Mouse (Mus musculus): Measurements from ENCODE around the gene Tgoln1.
A peak's percentile ranks its signal among the peaks of the same experiment; 100 is the strongest.

The Tgoln1 gene

DNA sequence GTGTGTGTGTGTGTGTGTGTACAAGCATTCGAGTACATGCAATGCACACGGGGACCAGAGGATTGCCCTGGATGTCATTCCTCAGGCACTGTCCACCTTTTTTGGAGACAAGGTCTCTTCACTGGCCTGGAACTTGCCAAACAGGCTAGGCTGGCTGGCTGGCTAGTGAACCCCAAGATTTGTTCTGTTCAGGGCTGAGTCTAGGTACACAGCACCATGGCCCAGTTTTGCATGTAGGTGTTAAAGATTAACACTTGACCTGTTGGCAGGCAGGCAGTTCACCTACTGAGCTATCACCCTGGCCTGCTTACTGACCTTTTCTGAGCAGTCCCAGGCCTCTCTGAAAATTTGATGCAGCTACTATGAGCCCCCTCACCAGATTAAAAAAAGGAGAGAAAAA lies 13.6 kb upstream of the Tgoln1 start:
- no peak for DNase-seq (ENCODE audit: low spot score in 2 of 2)

DNA sequence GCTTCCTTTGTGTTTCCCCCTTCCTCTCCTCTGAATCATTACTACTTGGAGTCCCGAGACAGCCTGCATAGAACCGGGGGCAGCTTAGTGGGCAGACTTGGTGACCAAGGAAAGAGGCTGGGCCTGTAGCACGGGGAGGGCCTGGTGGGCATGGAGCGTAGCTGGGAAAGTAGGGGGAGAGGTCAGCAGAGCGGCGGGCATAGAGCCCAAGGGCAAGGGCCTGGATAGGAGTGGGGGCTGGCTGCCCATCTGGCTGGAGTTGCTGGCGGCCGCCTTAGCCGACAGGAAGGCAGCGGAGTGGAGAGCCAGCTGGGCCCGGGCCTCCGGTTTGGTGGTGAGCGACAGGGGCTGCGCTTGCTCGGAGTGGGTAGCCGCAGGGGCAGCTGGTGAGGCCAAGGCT lies 10.5 kb upstream of the Tgoln1 start:
- no peak for DNase-seq (ENCODE audit: low spot score in 2 of 2)

DNA sequence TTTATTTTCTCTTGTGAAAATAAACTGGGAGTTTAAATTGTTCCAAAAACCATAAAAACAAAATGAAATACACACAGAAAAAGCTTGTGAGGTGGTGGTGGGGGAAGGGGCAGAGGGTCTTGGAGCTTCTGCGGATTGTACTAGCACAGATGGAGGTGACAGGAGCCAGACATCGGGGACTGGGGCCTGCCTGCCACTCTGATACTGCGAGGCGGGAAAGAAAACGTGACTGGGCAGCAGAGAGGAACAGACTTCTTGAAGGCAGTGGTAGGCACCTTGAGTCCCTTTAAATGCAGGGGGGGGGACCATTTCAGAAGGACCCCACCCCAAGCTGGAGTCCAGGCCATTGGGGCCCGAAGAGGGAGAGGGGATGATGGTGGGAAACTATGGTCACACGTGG lies 9.6 kb upstream of the Tgoln1 start:
- no peak for DNase-seq (ENCODE audit: low spot score in 2 of 2)

DNA sequence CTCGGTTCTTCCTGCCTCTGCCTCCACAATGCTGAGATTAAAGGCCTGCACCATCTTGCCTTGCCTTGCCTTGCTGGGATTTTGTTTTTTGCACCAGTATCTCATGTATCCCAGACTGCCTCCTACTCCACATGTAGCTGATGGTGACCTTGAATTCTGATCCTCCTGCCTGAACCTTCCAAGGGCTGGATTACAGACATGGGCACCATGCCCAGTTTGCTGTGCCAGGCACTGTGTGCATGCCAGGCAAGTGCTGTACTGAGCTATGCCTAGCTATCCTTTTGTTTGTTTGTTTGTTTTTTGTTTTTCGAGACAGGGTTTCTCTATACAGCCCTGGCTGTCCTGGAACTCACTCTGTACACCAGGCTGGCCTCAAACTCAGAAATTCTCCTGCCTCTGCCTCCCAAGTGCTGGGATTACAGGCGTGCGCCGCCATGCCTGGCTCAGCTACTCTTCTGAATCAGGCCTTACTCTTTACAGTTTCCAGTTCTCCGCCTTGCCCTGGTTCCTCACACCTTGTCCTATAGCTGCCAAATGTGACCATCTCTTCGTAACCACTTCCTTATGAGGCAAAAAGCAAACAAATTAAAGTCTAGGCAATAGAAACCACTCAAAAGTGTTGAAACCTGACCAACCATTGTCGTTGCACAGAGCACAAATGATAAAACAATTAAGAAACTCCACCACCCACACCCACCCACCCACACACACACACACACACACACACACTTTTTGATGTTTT lies 7.0 kb upstream of the Tgoln1 start:
- no peak for DNase-seq (ENCODE audit: low spot score in 2 of 2)

DNA sequence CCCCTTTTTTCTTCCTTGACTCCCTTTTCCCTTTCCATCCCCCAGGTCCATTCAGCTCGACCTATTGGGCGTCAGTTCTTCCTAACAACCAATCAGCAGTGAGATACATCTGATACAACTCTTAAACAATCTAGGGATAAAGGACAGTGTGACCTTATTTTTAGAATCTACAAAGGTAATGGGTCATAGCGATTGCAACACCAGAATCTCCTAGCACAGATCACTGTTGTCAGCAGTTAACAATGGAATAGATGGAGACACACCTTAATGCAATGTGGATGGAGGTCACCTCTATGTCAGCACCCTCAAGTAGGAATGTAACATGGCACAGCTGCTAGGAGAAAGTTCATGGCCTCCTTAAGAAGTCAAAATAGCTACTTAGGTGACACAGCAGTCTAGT lies 6.1 kb upstream of the Tgoln1 start:
- no peak for DNase-seq (ENCODE audit: low spot score in 2 of 2)

DNA sequence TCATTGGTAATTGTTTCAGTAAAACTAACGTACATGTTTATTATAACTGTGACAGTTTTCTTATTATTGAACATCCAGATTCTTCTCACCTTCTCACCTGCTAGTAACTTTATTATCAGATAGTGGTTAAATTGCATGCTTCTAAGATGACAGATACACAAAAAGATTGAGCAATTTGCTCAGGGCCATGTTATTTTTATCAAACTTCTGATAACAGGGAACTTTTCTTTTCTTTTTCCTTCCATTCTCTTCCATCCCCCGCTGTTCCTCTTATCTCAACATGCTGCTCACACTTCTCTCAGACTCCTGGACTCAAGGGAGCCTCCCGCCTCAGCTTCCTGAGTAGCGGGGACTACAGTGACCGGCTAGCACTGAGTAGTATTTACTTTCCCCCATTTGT lies 4.1 kb upstream of the Tgoln1 start:
- DNase-seq (ENCODE audit: low spot score in 2 of 2): no peak

DNA sequence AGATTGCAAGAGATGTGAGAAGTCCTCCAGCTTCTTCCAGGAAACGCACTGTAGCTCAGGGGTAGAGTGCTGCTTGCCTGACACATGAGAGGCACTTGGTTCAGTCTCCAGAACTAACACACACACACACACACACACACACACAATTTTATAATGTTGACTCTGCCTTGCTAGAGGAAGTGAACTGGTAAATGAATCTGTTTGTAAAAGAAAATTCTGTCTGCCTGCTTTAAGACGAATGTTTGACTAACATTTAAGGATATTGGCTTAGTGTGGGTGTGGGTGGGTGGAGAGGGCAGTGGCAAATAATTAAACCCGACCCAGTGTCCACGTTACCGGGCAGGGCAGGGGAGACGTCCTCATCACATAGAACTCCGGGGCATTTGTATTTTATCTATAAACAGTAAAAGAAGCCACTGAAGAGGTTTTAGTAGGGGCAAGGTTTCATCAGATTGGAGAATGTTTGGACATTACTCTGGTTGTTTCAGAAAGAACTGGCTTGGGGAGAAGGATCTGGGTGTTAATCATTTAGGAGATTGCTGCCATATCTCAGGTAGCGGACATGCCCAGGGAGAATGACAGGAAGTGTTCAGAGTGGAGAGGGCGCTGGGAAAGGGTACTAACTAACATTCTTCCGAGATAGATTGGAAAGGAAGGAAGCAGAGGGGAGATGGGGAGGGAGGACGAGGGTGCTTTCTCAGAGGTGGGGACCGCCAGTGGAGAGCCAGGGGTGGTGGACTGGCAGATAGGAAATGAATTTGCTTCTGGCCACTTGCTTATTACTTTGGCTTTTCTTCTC lies 3.1 kb upstream of the Tgoln1 start:
- DNase-seq (ENCODE audit: low spot score in 2 of 2): no peak

DNA sequence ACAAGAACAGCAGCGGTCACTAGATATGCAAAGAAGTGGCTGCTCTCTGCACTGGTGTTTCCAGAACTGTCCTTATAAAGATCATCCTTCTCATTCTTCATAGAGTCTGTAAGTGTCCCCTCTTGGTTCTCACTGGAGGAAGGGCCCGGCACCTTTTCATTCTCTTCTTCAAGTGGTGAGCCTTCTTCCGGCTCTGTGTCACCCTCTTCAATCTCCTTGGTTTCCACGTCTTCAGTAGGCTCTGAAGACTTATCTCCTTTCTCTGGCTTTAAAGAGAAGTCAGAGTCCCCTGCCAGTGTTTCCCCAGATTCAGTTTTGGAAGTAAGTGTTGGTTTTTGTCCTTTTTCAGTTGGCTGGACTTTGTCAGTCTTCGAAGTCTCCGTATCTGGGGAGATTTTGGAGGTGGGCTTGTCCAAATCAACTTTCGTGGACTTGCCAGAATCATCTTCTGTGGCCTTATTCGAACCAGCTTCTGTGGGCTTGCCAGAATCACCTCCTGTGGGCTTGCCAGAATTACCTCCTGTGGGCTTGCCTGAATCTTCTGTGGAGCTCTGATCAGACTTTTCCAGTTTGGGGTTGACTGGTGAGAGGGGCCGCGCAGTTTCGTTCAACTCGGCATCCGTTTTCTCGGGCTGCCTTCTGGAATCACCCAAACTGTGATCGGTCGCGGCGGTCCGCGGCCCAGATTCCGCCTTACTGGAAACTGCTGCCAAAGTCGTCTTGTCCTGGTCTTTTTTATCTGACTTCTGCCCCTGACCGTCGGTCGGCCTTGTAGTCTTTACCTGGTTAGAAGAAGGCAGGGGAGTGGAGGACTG lies 1.0 kb downstream of the Tgoln1 start:
- no peak for DNase-seq (ENCODE audit: low spot score in 2 of 2)

DNA sequence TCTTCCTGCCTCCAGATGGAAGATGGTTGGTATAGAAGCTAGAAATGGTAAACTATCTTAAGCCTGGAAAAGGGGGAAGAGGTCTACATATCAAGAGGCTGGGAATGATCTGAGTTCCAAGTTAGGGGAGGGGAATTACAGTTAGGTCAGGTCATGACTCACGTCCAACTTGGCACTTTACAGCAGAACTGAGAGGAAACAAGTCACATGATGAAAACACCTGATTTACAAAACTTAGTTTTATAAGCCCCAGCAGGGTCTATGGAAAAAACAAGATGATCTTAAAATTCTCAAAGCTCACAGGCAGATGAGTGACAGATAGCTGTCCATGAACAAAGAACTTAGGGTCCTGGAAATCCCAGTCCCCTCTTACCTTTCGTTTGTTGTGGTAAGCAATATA lies 1.6 kb downstream of the Tgoln1 start:
- no peak for DNase-seq (ENCODE audit: low spot score in 2 of 2)

DNA sequence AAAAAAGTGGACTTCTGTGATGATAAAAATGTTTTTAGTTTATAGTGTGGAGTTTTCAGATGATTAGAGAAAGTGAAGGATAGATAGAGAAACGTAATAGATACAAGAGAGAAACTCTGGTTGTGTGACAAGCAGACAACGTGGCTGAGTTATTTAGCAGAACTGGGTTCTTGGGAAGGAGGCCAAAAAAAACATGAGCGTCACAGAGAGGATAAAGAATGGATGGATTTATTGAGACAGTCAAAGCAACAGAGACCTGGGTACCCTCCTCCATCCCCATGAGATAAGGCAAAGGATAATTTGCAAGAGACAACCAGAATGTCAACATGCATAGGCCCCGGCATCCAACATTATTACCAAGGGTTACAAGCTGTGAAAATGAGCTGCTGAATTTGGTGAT lies 6.5 kb downstream of the Tgoln1 start:
- DNase-seq (ENCODE audit: low spot score in 2 of 2): no peak

DNA sequence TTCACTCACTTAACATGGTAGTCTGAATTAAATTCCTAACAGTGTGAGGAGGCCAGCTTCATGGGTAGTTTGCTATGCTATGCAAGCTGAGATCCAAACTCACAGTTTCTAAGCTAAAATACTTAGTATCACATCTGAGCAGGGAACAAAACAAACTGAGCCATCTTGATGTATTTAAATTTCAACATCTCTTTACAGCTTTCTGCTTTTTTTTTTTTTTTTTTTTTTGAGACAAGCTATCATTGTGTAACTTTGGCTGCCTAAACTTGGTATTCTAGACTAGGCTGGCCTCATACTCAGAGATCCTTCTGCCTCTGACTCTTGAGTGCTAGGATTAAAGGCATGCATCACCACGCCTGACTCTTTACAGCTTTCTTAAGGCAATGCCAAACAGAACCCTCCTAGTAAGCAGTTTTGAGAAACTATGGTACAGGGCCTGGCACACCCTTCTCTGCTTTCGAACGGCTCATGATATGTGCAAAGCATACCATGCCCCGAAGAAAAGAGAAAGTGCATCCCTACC lies 8.1 kb downstream of the Tgoln1 start:
- no peak for DNase-seq (ENCODE audit: low spot score in 2 of 2)

DNA sequence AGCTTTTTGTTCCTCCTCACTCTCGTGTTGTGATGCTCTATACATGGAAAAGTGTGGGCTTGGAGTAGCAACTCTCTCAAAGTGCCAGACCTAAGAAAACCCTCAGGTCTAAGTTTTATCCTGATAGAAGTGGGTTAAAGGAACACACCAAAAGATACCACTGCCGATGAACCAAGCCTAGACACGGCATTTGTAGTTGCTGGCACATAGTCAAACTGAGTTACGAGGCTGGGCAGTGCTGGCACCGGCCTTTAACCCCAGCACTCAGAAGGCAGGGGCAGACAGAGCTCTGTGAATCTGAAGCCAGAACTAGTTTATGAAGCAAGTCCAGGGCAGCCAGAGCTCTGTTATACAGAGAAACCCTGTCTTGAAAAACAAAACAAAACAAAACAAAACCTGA lies 9.1 kb downstream of the Tgoln1 start:
- DNase-seq (ENCODE audit: low spot score in 2 of 2): no peak

DNA sequence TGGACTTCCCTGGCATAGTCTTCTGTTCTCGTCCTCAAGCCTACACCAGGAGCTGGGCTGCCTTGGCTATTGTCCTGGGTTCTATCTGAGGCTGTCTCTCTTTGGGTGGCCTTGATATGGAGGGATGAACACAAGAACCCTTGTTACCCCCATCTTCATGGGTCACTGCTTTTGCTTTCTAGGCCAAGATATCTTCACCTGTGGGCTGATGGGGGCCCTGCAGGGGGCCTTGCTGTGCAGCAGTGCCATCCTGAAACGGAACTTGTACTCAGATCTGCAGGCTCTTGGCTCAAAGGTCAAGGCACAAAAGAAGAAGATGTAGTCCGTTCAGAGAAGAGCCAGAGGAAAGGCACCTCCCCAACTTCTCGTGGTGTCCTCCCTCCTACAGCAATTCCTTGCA lies 9.7 kb downstream of the Tgoln1 start:
- no peak for DNase-seq (ENCODE audit: low spot score in 2 of 2)

DNA sequence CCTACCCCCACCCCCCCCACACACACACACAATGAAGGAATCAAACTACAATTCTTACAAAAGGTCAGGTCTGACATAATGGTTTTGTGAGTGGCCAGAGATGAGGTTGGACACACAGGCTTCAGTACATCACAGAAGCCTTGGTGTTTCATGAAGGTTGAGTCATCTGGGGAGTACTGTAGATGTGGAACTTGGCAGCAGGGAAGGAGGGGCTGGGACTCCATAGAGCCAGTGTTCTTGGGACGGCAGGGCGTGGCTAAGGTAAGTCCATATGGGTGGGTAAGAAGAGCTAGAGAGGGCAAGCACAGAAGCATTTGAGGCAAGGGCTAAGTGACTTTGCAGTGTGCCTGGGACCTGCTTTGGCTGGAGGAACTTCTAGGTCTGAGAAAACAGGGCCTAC lies 12.7 kb downstream of the Tgoln1 start:
- DNase-seq (ENCODE audit: low spot score in 2 of 2): no peak

DNA sequence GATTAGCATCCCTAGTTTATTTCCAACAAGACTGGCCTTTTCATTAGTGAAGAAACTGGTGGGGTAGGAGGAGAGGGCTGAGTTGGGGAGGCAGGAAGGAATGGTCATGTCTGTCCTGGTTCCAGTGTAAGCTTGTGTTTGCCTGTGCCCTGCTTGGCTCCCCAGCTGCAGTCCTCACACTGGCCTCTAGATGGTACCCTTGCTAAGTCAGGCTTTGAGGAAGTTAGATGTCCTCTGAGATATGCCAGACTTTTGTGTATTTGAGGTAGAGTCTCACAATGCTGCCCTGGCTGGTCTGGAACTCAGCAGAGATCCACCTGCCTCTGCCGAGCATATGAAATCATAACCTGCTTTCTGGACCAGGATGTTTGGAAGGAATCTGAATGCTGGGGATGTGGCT lies 15.1 kb downstream of the Tgoln1 start:
- DNase-seq (ENCODE audit: low spot score in 2 of 2): peak; percentile 57 to 84

DNA sequence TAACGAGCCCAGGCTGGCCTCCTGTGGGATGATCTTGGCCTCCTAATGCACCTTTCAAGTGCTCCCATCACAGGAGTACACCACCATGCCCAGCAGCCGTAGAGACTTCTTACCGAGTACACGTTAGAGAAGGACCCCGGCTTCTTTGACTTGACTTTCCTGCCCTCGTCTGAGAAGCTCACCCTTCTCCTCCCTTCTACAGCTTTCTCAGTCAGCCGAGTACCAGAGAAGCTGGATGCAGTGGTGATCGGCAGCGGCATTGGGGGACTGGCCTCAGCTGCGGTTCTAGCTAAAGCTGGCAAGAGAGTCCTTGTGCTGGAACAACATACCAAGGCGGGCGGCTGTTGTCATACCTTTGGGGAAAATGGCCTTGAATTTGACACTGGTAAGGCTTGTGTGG lies 16.0 kb downstream of the Tgoln1 start:
- DNase-seq (ENCODE audit: low spot score in 2 of 2): no peak

DNA sequence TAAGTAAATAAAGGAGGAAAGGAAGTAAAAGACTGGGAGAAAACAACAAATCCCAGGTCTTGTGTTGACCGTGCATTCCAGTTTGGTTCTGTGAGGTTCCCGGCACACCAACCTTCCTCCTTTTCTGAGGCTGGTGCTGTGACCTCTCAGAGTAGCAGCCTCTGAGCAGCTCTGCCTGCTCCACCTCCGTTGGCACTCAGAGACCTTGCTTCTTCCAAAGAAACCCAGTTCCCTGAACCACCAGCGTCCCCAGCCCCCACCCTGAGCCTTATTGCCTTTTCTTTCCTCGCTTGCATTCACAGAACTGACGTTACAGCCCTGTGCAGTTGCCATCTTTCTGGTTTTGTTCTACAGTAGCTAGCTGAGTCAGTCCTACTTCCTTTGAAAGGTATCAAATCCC lies 16.6 kb downstream of the Tgoln1 start:
- no peak for DNase-seq (ENCODE audit: low spot score in 2 of 2)

DNA sequence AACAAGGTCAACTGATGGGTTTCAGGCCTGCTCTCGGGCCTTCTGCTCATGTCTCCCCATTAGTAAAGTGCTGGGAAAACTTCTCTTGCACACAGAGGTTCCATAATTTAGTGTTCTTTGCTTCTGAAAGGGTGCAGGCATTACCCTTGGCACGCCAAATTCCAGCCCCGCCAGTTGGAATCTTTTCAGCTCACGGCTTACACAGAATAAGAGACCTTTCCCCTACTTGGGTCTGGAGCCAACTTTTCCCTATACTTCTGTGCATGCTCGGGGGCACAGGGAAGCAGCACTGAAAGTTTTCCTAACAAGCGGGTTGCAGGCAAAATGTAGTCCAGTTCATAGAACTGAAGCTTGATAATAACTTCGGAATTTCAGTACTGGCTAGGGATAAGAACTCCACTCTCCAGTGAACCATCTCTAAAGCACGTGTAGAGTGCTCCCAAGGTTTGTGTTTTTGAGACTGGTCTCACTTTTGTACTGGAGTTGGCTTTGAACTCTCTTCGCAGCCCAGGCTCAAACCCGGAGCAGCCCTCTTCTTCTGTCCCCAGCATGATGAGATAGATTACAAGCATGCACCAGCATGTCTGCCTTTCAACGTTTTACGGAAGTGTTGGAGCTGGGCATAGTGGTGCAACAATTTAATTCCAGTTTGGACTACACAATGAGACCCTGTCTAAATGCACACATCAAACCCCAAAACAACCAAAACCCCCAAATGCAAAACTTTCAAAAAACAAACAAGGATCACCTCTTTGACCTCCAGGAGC lies 17.8 kb downstream of the Tgoln1 start:
- DNase-seq (ENCODE audit: low spot score in 2 of 2): peak in 1 of 2 experiments; percentile 28

DNA sequence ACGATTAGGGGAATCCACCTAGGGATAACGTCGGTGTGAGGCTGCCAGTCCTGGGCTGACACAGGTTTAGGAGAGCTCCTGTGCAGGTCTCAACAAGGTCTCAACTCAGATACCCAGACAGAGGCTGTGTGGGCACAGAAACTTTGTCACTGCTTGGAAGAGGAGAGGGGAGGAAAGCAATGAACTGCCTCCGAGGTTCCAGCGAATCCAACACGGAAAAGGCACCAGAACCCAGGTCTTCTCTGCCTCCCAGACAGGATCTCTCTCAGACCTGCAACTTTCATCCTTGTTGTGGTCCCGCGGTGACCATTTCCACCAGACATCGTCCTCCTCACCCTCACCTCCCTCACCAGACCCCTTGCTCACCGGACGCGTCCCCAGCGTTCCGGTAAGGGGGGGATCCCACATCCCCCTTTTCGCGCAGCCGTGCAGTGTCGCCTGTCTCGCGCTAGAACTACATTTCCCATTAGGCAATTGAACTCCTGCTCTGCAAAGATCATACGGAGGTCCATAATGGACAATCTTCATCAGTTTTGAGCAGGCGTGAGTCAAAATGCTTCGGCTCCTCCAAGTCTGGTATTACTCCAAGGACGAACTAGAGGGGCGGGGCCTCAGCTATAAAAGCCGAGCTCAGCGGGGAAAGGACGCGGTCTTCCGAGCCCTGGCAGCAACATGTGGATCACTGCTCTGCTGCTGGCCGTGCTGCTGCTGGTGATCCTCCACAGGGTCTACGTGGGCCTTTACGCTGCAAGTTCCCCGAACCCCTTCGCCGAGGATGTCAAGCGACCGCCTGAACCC lies 18.6 kb downstream of the Tgoln1 start, which contains the start of the genes Elmod3 and Retsat:
TSS of gene Elmod3 (minus strand) at position 458 of the 798 bp plus-strand sequence.
TSS of gene Retsat (plus strand) at position 520 of the 798 bp plus-strand sequence.
- DNase-seq (ENCODE audit: low spot score in 2 of 2): peak; percentile 76 to 87

DNA sequence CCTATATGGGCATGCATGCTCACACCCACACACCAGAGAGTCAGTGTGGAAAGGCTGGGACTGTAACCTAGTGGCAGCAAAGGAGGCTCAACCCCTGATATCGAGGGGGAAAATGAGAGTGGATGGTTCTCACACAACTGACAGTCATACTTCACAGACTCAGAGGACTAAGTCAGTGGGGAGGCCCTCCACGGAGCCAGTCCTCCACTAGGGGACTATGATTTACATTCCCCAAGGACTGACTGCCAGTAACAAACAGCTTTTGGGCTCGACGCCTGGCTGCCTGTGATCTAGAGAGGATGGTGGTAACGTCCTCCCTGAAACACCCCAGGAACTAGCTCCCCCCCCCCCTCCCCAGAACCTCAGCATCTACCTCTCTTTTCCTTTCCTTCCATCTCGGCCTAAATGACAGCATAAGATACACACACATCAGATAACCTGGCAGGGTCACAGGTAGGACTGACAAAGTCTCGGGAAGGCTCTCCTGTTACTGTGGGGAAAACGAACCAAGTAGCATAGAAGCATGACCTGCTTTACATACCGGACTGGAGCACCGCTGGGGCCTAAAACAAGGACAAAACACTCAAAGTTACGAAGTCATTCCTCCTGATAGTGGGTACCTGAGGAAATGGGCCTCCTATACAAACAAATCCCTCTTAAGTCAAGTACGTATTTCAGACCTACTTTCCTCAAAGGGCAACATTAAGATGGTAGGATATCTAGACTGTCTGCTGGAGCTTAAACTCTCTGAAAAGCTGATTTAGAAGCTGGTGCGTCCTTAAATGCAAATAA lies 19.5 kb downstream of the Tgoln1 start:
- DNase-seq (ENCODE audit: low spot score in 2 of 2): no peak

Measured in frontal cortex, postnatal 14 days (tissue).